Mouse (Mus musculus) intestine, postnatal 0 days (tissue): ENCODE measurements around the gene Pakap. TPM values are rescaled to one million over a fixed set of nuclear protein-coding genes. Genes with fewer than 3 reads are reported as not detected.
"Not testable (repeated sequence)": the region's sequence is repeated elsewhere in the genome, so short reads cannot be mapped to it uniquely, and the experiment has no call there.

Experiments used
- ATAC-seq: fragments of 200-750 bp; cut with Nextera tagmentation; 2 replicates; pipeline ENCODE4 v1.8.0; 2017; ENCODE audit warnings: mild to moderate bottlenecking, moderate TSS enrichment, moderate library complexity
- H3K27ac ChIP-seq: fragments of 300-500 bp; sonication (generic); 2 replicates; pipeline ENCODE4 v1.5.1; 2014; ENCODE audit warnings: mild to moderate bottlenecking, low read depth, low read length, moderate library complexity
- H3K27me3 ChIP-seq: fragments of 300-500 bp; sonication (generic); replicated peaks from 2 replicates; pipeline ENCODE4 v1.6.1; 2014; ENCODE audit warnings: low read length, mixed read lengths; ENCODE audit not compliant: control insufficient read depth, insufficient read depth
- H3K36me3 ChIP-seq: fragments of 300-500 bp; sonication (generic); 2 replicates; pipeline ENCODE4 v1.6.1; 2014; ENCODE audit warnings: mild to moderate bottlenecking, moderate library complexity; ENCODE audit not compliant: control insufficient read depth, insufficient read depth
- H3K4me1 ChIP-seq: fragments of 300-500 bp; sonication (generic); replicated peaks from 2 replicates; pipeline ENCODE4 v1.6.1; 2014; ENCODE audit warnings: antibody characterized with exemption, low read length, mixed read lengths; ENCODE audit not compliant: control insufficient read depth, insufficient read depth
- H3K4me2 ChIP-seq: fragments of 300-500 bp; sonication (generic); replicated peaks from 2 replicates; pipeline ENCODE4 v1.6.1; 2014; ENCODE audit warnings: low read depth, mild to moderate bottlenecking, moderate library complexity
- H3K4me3 ChIP-seq: fragments of 300-500 bp; sonication (generic); 2 replicates; pipeline ENCODE4 v1.5.1; 2014; ENCODE audit warnings: low read depth, low read length
- H3K9ac ChIP-seq: fragments of 300-500 bp; sonication (generic); 2 replicates; pipeline ENCODE4 v1.6.1; 2014; ENCODE audit warnings: mild to moderate bottlenecking, low read depth, low read length
- H3K9me3 ChIP-seq: fragments of 300-500 bp; sonication (generic); 2 replicates; pipeline ENCODE4 v1.6.1; 2016; ENCODE audit warnings: mixed run types; ENCODE audit not compliant: control insufficient read depth
- CTCF ChIP-seq: sonication (generic); IDR thresholded peaks from 2 replicates; pipeline ENCODE4 v1.5.1; 2016; ENCODE audit warnings: low read depth, mild to moderate bottlenecking, control low read depth, antibody characterized with exemption, moderate library complexity
- WGBS: fragments of 180-500 bp; shearing (Covaris S2); extraction: QIAGEN DNeasy Blood & Tissue Kit; methylation state at CpG from one replicate; pipeline ENCODE4 v1.1.7; 2014; 5-methylcytosine and 5-hydroxymethylcytosine counted together
- polyA plus RNA-seq: library from polyadenylated mRNA; unstranded; fragments of >200 nt; fragmentation: Nextera tagmentation; extraction: Ambion mirVana; gene quantifications from 2 replicates; pipeline ENCODE4 v1.2.1, GENCODE M21; 2015

Gene Pakap
- polyA plus RNA-seq, 1 experiment from 2014 or later: 8.6 TPM

DNA sequence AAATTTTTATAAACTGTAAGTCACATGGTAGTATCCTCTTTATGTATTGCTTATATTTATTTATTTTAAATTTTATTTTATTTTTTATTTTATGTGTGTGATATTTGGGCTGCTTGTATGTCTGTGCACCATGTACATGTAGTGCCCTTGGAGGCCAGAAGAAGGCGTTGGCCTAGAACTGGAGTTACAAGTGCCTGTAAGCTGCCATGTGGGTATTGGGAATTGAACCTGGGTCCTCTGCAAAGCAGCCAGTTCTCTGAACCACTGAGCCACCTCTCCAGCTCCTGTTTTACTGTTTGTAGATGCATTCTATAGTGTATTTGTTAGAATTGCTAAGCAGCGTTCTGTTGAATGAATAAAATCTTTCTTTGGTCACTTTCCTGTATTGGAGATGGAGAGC, 320.3 kb downstream of the Pakap start:
- H3K9me3 ChIP-seq: no peaks in the 10 kb centered on the region
- 0 out of 2 replicates have a peak, but pooled peaks cover 3% of the 10 kb centered on the region for H3K36me3 ChIP-seq
- H3K27ac ChIP-seq: no peak overlapping the region
- no peak overlapping the region for H3K4me2 ChIP-seq
- H3K4me3 ChIP-seq: no peak overlapping the region
- H3K27me3 ChIP-seq: no peaks in the 10 kb centered on the region
- no peak overlapping the region for H3K9ac ChIP-seq
- no peaks in the 10 kb centered on the region for H3K4me1 ChIP-seq
- TF ChIP-seq CTCF: no peak
- WGBS: 97% methylated on average over 2 of the region's 2 CpGs
- ATAC-seq: no peak

DNA sequence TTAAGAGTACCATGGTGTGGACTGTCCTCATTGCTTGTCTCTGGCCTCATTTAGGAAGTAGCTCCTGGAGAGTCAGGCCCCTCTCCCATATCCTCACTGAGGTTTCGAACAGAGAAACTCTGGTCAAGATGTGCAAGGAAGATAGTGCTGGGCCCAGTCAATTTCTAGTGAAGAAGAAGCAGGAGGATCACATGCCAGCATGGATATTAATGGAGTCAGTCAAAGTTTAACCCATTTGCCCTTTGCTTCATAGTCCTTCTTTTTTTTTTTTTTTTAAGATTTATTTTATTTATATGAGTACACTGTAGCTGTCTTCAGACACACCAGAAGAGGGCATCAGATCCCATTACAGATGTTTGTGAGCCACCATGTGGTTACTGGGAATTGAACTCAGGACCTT, 321.0 kb downstream of the Pakap start:
- not testable (repeated sequence) for H3K9ac ChIP-seq, H3K4me1 ChIP-seq, H3K27me3 ChIP-seq, H3K4me2 ChIP-seq, H3K9me3 ChIP-seq, ATAC-seq, H3K36me3 ChIP-seq, H3K27ac ChIP-seq, H3K4me3 ChIP-seq
- 93% methylated on average over 1 of the region's 1 CpGs for WGBS

DNA sequence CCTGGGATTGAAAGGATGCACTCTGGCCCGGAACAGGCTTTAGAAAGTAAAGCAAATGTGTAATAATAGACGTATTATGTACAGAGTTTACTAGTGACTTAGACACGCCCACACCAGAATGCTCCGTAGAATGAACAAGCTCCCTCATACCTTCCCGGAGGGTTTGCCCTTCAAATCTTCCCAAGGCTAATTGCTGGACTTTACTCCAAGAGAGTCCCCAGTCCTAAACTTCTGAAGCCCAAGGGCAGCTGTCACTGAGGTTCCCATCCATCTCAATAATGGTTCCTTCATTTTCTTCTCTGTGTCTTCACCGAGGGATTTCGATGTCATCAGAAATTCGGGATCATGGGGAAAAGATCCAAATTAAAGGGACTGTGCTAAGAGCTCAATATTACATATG, 321.8 kb downstream of the Pakap start:
- H3K27ac ChIP-seq: no peak overlapping the region
- no peak overlapping the region for H3K4me2 ChIP-seq
- H3K9ac ChIP-seq: no peak overlapping the region
- 0 out of 2 replicates have a peak, but pooled peaks cover 5% of the 10 kb centered on the region for H3K36me3 ChIP-seq
- no peak overlapping the region for H3K4me3 ChIP-seq
- 68% methylated on average over 8 of the region's 8 CpGs for WGBS
- no peaks in the 10 kb centered on the region for H3K4me1 ChIP-seq
- no peaks in the 10 kb centered on the region for H3K27me3 ChIP-seq
- ATAC-seq: no peak
- TF ChIP-seq CTCF: no peak
- no peaks in the 10 kb centered on the region for H3K9me3 ChIP-seq

DNA sequence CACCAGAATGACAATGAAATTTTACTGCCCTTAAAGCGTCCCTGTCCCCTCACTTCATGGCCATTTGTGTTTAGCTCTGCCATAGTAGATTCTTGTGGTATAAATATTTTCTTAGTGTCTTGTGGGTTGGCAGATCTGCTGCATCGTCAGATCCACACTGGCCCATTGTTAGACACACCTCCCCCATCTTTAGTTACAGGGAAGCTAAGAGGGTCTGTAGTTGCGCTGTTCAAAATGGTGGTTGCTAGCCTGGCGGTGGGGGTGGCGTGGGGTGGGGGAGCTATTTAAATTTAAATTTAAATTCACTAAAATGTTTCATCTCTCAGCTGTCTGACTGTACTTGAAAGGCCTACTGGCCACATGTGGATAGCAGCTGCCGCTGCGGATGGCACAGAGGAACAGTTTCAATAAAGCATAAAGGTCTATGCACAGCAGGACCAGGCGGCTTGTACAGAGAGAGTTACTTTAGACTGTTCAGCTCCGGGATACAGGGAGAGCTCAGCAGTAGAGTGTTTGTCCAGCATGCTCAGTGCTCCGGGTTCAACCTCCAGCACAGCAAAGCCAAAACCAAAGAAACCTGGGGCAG, 324.1 kb downstream of the Pakap start:
- H3K9ac ChIP-seq: no peak overlapping the region
- H3K4me3 ChIP-seq: no peak overlapping the region
- H3K36me3 ChIP-seq: 0 out of 2 replicates have a peak, but pooled peaks cover 5% of the 10 kb centered on the region
- no peaks in the 10 kb centered on the region for H3K9me3 ChIP-seq
- 83% methylated on average over 10 of the region's 10 CpGs for WGBS
- H3K27ac ChIP-seq: no peak overlapping the region
- no peaks in the 10 kb centered on the region for H3K27me3 ChIP-seq
- H3K4me1 ChIP-seq: no peaks in the 10 kb centered on the region
- ATAC-seq: no peak
- H3K4me2 ChIP-seq: no peak overlapping the region
- TF ChIP-seq CTCF: no peak

DNA sequence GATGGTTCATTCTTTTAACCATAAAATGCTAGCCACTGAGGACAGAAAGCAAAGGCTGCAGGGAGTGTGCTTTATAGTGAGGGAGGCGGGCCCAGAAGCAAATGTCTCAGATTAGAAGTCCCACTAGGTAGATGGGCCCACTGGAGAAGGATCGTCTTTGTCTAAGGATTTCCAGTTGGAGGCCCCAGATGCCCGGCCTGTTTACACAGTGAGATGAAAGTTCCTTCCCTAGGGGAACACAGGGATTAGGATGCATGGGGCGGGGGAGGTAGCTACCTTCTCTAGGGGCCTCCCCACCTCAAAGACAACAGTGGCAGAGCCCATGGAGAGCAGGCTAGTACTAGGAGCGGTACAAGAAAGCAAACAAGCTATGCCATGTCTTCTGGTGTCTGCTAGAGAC, 327.2 kb downstream of the Pakap start:
- Histone ChIP-seq H3K4me2 (no peak overlapping the region), H3K4me1 (no peaks in the 10 kb centered on the region), H3K9me3 (no peaks in the 10 kb centered on the region), H3K4me3 (no peak overlapping the region), H3K36me3 (0 out of 2 replicates have a peak, but pooled peaks cover 8% of the 10 kb centered on the region), H3K9ac (no peak overlapping the region), H3K27me3 (no peaks in the 10 kb centered on the region), H3K27ac (no peak overlapping the region)
- WGBS: 40% methylated on average over 5 of the region's 5 CpGs
- no peak for TF ChIP-seq CTCF
- ATAC-seq: no peak

DNA sequence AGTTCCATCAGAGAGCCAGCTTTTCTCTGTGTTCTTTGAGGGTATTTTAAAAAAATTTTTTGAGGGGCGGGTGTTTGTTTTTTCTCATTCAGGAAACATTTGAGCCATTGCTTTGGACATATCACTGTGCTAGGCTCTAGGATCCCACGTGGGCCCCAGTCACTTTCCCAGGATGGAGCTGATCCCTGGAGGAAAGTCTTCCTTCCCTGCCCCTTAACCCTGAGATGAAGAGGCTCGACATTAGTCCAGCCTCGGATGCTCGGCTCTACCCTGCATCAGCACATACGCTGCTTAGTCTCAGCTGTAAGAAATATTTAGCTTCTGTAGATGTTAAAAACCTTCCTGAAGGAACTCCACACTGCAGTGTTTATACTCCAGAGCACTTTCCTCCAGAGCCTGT, 327.9 kb downstream of the Pakap start:
- ATAC-seq: no peak
- TF ChIP-seq CTCF: no peak
- Histone ChIP-seq H3K27ac (no peak overlapping the region), H3K36me3 (0 out of 2 replicates have a peak, but pooled peaks cover 8% of the 10 kb centered on the region), H3K4me1 (no peaks in the 10 kb centered on the region), H3K4me2 (no peak overlapping the region), H3K27me3 (no peaks in the 10 kb centered on the region), H3K9ac (no peak overlapping the region), H3K4me3 (no peak overlapping the region), H3K9me3 (no peaks in the 10 kb centered on the region)
- WGBS: 58% methylated on average over 6 of the region's 6 CpGs

DNA sequence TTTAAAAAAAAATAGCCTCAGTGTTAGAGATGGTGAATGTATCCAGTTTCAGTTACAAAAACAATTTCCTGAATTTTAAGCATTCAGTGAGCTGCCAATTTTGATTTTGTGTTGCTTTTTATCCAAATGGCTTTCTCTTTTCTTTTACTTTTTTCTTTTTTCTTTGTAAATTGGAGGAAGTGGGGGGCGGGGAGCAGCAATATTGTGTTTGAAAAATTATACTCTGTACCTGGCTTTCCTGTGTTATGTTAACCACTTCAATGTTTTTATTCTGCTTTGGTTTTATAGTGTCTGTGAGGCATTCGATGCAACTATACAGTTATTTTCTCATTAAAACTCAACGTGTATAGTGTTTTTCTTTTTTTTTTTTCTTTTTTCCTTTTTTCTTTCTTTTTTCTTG, 328.7 kb downstream of the Pakap start:
- H3K27me3 ChIP-seq: no peaks in the 10 kb centered on the region
- no peak overlapping the region for H3K27ac ChIP-seq
- H3K4me2 ChIP-seq: no peak overlapping the region
- 0 out of 2 replicates have a peak, but pooled peaks cover 8% of the 10 kb centered on the region for H3K36me3 ChIP-seq
- WGBS: 77% methylated on average over 3 of the region's 3 CpGs
- no peak for TF ChIP-seq CTCF
- no peak overlapping the region for H3K4me3 ChIP-seq
- no peak overlapping the region for H3K9ac ChIP-seq
- no peaks in the 10 kb centered on the region for H3K9me3 ChIP-seq
- ATAC-seq: no peak
- H3K4me1 ChIP-seq: no peaks in the 10 kb centered on the region
